Mouse (Mus musculus) frontal cortex, postnatal 14 days (tissue): Measurements from ENCODE around the gene Trdn.

Experiments used
- DNase-seq, 2 experiments: peaks; one replicate each; pipeline ENCODE4 v3.0.0; 2022; ENCODE audit warnings: low spot score in 2 of 2

Trdn gene

GRCm38 (mm10) chr10:33080254-33080653 is at the start of gene Trdn:
TSS of gene Trdn (plus strand) at chr10:33080554.
- no peak for DNase-seq

DNA sequence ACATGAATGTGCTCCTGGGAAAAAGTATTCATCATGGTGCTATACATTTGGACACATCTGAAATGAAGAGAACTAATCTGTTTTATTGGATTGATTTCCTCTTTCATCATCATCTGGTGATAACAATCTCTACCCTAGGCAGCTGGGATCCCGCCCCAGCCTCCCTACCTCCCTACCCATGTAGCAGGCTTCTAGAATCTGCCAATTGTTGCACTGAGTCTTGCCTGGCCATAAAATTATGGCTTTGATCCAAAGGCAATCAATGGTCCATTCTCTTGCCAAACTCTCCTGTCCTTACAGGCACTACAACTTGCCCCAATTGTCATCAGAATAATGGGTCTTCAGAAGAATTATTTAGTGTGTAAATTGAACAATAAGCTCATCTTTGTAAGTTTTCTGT is 19.6 kb upstream of the Trdn start:
- DNase-seq, result no peak

GRCm38 (mm10) chr10:33065566-33065965 is 14.8 kb upstream of the Trdn start:
- no peak for DNase-seq

GRCm38 (mm10) chr10:33073126-33073525 is 7.2 kb upstream of the Trdn start:
- no peak for DNase-seq

GRCm38 (mm10) chr10:33082151-33082844 is 1.9 kb downstream of the Trdn start:
- DNase-seq, result no peak

DNA sequence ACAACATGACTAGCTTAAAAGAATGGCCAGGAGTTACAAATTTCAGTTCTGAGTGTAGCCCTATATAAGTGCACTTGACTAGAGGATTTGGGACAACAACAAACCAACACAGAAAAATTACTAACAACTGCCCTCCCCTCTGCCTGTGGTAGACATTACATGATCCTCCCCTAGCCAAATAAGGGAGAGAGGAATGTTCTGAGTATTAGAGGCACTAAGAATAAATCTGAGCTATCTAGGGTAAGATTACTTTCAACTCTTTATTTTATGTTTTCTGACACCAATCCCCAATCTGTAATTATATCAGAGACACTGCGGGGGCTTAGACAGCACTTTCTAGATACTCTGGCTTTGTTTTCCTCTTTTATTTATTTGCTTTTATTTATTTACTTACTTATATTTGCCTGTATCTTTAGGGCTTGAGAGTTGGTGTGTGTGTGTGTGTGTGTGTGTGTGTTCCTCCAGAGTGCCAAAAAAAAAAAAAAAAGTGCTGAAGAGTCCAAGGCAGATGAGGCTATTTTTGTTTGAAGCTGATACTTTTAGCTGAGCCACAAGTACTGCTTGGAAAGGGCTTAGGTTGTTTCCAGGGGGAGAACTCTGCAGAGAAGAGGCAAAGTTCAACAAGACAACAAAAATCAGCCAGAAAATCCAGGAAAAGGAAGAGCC is 2.7 kb downstream of the Trdn start:
- no peak for DNase-seq

DNA sequence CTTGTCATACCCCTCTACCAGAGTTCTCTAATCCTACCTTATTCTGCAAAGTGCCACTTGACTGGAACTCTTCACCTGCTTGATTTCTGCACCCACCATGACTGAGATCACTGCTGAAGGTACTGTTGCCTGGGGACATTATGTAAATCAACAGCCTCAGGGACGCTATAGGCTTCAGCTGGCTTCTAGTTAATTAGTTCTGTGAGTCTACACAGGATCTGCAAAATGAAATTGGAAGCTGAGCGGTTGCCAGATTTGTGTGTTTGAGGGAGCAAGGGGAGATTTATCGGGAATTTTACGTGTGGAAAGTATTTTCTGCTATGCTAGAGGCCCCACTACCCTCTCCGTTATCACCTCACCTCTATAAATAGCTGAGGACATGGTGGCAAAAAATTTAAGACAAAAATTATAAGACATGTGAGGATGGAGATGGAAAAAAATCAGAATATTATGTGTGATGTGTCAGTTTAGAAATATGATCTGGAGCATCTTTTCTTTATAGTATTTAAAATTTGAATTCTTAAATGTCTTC is 3.3 kb downstream of the Trdn start:
- no peak for DNase-seq

DNA sequence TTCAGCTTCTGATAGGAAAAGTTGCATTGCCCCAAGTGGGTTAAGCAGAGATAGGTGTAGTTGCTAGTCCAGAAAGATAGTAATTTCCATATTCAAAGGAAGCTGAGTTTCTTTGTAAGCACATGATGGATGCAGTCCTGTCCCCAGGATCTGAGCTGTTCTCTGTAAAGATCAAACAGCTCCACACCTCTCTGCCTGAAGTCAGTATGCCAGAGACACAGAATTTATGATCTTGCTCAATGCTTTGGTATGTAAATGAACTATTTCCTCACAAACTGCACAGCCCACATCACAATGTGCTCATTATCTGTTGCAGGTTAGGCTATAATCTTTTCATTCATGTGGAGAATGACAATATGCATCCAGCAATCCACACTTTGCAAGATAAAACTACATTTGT is 8.0 kb downstream of the Trdn start:
- DNase-seq, result no peak

- DNase-seq, result no peak
These were observed 12.0 kb downstream of the Trdn start for GRCm38 (mm10) chr10:33092400-33092799.

- no peak for DNase-seq
These were observed 27.6 kb downstream of the Trdn start for GRCm38 (mm10) chr10:33107942-33108341.

DNA sequence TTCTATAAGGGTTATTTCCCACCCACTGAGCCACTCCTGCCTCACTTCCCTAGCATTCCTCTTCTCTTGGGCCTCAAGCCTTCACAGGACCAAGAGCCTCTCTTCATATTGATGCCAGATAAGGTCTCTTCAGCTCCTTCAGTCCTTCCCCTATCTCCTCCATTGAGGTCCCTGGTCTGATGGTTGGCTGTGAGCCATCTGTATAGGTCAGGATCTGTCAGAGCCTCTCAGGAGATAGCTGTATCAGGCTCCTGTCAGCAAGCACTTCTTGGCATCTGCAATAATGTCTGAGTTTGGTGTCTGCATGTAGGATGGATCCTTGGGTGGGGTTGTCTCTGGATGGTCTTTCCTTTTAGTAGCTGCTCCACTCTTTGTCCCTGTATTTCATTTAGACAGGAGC is 42.7 kb downstream of the Trdn start:
- DNase-seq, result no peak

DNA sequence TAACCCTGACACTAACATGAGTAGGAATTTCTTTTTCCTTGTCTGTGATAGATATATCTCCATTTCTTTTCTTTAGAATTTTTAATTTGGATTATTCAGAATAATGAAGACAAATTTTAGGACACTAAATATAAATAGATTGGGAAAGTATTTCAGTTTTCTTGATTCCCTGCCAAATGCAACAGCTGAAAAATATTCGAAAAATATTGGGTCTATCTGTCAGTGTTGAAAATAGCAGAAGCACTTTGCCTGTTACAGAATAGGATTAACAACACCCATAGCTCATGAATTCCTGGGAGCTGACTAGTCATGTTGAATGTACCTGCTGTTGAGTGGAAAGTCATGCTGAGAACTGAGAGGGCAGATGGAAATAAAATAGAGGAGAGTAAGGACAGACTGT is 64.6 kb downstream of the Trdn start:
- no peak for DNase-seq

- DNase-seq, result no peak
These were observed 99.6 kb downstream of the Trdn start for GRCm38 (mm10) chr10:33179731-33180631.

DNA sequence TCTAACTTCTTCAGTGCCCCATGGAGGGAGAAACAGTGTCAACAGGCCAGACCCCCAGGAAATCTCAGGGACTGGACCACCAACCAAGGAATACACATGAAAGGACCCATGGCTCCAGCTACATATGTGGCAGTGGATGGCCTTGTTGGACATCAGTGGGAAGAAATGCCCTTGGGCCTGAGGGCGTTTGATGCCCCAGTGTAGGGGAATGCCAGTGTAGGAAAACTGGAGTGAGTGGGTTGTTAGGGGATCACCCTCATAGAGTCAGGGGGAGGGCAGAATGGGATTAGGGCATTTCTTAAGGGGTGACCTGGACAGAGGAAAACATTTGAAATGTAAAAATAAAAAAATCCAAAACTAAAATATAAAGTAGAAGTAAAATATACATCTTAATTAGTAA is 108.7 kb downstream of the Trdn start:
- DNase-seq, result no peak

DNA sequence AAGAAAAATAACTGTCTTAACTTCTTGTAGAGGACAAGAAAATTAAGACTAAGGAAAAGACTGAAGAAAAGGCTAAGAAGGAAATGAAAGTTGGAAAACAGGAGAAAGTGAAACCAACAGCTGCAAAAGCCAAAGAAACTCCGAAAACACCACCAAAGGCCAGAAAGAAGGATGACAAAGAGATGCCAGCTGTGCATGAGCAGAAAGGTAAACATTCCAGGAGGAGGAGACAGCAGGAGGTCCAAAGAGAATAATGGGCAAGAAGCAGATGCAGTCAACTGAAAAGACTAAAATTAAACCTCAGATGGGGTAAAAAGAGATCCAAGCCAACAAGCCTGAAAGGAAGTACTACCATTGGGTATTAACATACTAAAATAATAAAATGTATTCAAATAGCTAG is 115.6 kb downstream of the Trdn start:
- no peak for DNase-seq

- DNase-seq, result no peak
These were observed 117.9 kb downstream of the Trdn start for GRCm38 (mm10) chr10:33198257-33198656.

DNA sequence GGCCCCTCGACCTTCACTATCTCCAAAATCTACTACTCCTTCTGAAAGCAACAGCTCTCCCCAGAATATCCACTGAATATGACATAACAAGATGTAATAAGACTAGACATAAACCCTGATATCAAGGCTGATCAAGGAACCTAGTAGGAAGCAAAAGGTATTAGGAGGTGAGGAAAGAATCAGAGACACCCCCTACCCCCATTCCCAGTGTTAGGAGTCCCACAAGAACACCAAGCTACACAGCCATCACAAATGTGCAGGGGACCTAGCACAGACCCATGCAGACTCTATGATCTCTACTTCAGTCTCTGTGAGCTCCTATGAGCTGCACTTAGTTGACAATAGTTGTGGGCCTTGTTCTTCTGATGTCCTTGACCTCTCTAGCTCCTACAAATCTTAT is 130.1 kb downstream of the Trdn start:
- DNase-seq, result no peak

DNA sequence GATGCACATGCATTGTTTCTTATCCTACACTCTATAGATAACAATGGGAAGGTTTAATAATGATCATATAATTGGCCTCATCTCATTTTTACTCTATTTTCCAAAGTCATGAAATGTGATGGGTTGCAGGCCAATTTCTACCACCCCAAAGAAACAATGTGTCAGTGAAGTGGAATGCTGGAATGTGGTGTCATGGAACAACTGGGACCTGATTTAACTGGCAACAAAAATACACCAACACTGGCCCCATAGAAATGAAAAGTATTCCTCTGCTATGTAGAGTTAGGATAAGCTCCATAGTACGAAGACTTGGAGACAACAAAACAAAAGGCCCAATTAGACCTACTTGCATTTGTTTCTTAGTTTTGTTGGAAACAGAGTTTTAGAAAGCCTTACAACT is 173.6 kb downstream of the Trdn start:
- no peak for DNase-seq

DNA sequence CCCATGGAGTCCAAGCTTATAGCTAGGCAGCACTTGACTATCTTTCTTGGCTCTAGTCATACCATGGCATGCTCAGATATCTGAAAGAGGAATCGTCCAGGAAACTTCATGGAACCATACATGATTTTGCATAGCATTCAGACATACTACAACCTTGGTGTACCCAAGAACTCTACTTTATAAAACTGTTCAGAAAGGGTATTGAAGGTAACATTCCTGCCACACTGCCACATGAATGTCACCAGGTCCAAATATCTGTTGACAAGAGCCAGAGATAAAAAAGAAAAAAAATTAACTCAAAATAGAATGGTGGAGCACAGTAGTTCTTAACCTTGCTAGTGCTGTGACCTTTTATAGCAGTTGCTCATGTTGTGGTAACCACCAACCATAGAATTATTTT is 175.8 kb downstream of the Trdn start:
- DNase-seq, result no peak

GRCm38 (mm10) chr10:33304982-33305381 is 224.6 kb downstream of the Trdn start:
- peak in 1 of 2 experiments; percentile 5 for DNase-seq

- DNase-seq, result no peak
These were observed 272.7 kb downstream of the Trdn start for GRCm38 (mm10) chr10:33353026-33353425.

GRCm38 (mm10) chr10:33366521-33366920 is 286.2 kb downstream of the Trdn start:
- DNase-seq, result no peak
